Mouse (Mus musculus) liver, adult 2 months (tissue): ENCODE results near the gene Birc7.

ENCODE experiments used
- CTCF ChIP-seq: fragments of 200-500 bp; IDR thresholded peaks from 2 replicates; pipeline ENCODE4 v1.5.1; 2011; ENCODE audit warnings: low read depth, low read length, control low read depth
- POLR2A ChIP-seq: fragments of 200-500 bp; IDR thresholded peaks from 2 replicates; pipeline ENCODE4 v1.6.1; 2011; ENCODE audit warnings: low read length, control low read depth; ENCODE audit not compliant: insufficient read depth; ENCODE audit errors: extremely low read depth

DNA sequence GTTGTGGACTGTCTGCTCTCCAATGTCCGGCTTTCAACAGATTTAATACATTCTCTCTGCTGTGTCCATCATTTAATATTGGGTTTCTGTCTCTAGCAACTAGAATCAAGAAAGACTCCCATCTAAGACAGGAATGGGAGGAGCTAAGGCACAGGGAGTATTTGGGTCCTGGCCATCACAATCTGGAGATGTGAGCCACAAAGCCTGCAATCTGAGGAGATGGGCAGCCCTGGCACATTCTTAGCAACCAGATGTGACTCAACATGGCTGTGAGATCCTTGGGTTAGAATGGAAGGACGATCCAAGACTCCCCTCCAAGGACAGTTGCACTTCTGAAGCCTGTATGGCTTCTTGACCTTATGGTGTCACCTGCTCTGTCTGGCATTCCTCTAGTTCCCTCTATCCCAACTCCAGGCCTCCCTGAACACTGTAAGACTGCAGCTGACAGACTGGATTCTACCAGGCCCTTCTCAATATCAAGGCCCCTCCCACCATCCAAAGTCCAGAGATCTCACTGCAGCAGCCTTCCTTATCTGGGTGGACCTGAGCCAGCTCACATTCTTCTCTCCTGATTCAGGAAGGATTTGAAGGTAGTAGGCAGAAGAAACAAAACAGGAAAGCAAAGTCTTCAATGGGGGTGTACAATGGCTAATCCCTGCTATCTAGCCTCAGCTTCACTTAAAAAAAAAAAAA, 33.9 kb downstream of the Birc7 start:
- TF ChIP-seq POLR2A (no peak), CTCF (no peak)
